ENCODE assay signal across 8 mouse cellular contexts in genomic region chr11:87108409-87108754, GRCm38 (mm10). TPM values are rescaled to one million over a fixed set of nuclear protein-coding genes. Genes with fewer than 3 reads are reported as not detected.
DNase-seq lines count a peak whose midpoint lies in the region; ATAC-seq and TF ChIP-seq lines count a peak whose summit lies in the region.

Prr11 (minus strand) TSS chr11:87108708.

- H3K4me1 ChIP-seq in erythroblast, embryonic 14.5 days (ENCODE audit: control insufficient read depth): peaks cover 34% of the 10 kb centered on the region
- peaks cover 36% of the 10 kb centered on the region for H3K4me1 ChIP-seq in forebrain, embryonic 15.5 days
- peaks cover 1 to 4% of the 10 kb centered on the region in 2 experiments; a peak in 3 of 4 replicates for H3K4me1 ChIP-seq in liver, embryonic 14.5 days (replicated peaks; ENCODE audit: control insufficient read depth in 2 of 2, insufficient read depth in 2 of 2, low read length in 1 of 2)

- WGBS in forebrain, embryonic 15.5 days: under 1% methylated on average over 14 of the region's 14 CpGs
- WGBS in liver, embryonic 14.5 days (ENCODE audit: insufficient replicate concordance): under 1% methylated on average over 14 of the region's 14 CpGs

- peak within 1 kb of the TSS; percentile 65 for H3K4me2 ChIP-seq in forebrain, embryonic 15.5 days (replicated peaks)
- H3K4me2 ChIP-seq in liver, embryonic 14.5 days (ENCODE audit: low read depth): peak within 1 kb of the TSS; percentile 84

- peaks cover 67% of the 10 kb centered on the region for H3K79me3 ChIP-seq in C2C12 (ENCODE audit: low read depth)

- H3K4me3 ChIP-seq in erythroblast, embryonic 14.5 days (replicated peaks): peak within 1 kb of the TSS; percentile 90
- H3K4me3 ChIP-seq in C2C12 (ENCODE audit: insufficient read depth, poor library complexity, severe bottlenecking): peak within 1 kb of the TSS; percentile 90
- H3K4me3 ChIP-seq in forebrain, embryonic 15.5 days: peak within 1 kb of the TSS; percentile 88
- H3K4me3 ChIP-seq in liver, embryonic 14.5 days (ENCODE audit: insufficient read depth in 1 of 2, low read depth in 2 of 2, low read length in 2 of 2): peak within 1 kb of the TSS; percentile 86 to 100

- no peak for TF ChIP-seq EP300 in liver, embryonic 14.5 days (IDR thresholded peaks at IDR 0.05; ENCODE audit: low read depth)

- H3K27me3 ChIP-seq in erythroblast, embryonic 14.5 days (ENCODE audit: control insufficient read depth): no peaks in the 10 kb centered on the region
- H3K27me3 ChIP-seq in C2C12 (ENCODE audit: control insufficient read depth, insufficient read depth, insufficient read length): no peaks in the 10 kb centered on the region
- no peaks in the 10 kb centered on the region for H3K27me3 ChIP-seq in forebrain, embryonic 15.5 days
- no peaks in the 10 kb centered on the region for H3K27me3 ChIP-seq in liver, embryonic 14.5 days (ENCODE audit: control insufficient read depth, insufficient read depth, low read length)

- no peak for TF ChIP-seq CTCF in C2C12 (IDR thresholded peaks at IDR 0.05; ENCODE audit: control insufficient read depth, insufficient read depth, insufficient read length)
- TF ChIP-seq CTCF in liver, embryonic 14.5 days (IDR thresholded peaks at IDR 0.05; ENCODE audit: low read depth): no peak

- H3ac ChIP-seq in C2C12 (ENCODE audit: control insufficient read depth, insufficient read length, low read depth): peak within 1 kb of the TSS; percentile 95

- ATAC-seq in erythroblast, adult 5-6 weeks (replicated peaks; ENCODE audit: low FRiP score, poor library complexity, severe bottlenecking): no peak
- ATAC-seq in forebrain, embryonic 15.5 days (replicated peaks): no peak
- ATAC-seq in liver, embryonic 14.5 days (ENCODE audit: insufficient read depth): no peak

- H3K9me3 ChIP-seq in erythroblast, embryonic 14.5 days (ENCODE audit: control insufficient read depth, low read length): no peaks in the 10 kb centered on the region
- no peaks in the 10 kb centered on the region for H3K9me3 ChIP-seq in forebrain, embryonic 15.5 days
- H3K9me3 ChIP-seq in liver, embryonic 14.5 days (ENCODE audit: control insufficient read depth, low read length): no peaks in the 10 kb centered on the region

- no peak for DNase-seq in liver, embryonic 14.5 days (ENCODE audit: low read depth in 3 of 3, low spot score in 3 of 3)
- DNase-seq in embryo, embryonic 11 days: no peak
- DNase-seq in urinary bladder, postnatal 25 days (ENCODE audit: low spot score): no peak
- DNase-seq in c-Kit-positive CD71-positive TER-119-positive erythroid progenitor cells, embryonic 14.5 days (ENCODE audit: low spot score): no peak

- peak within 1 kb of the TSS; percentile 95 for H3K27ac ChIP-seq in forebrain, embryonic 15.5 days (replicated peaks)
- peak within 1 kb of the TSS; percentile 86 for H3K27ac ChIP-seq in liver, embryonic 14.5 days

- peak within 1 kb of the TSS; percentile 97 for H3K9ac ChIP-seq in forebrain, embryonic 15.5 days (replicated peaks)
- H3K9ac ChIP-seq in liver, embryonic 14.5 days (replicated peaks): peak within 1 kb of the TSS; percentile 96

- peaks cover 83% of the 10 kb centered on the region for H3K79me2 ChIP-seq in C2C12 (ENCODE audit: control insufficient read depth, insufficient read depth)

- peaks cover 75% of the 10 kb centered on the region for H3K36me3 ChIP-seq in erythroblast, embryonic 14.5 days (ENCODE audit: control insufficient read depth)
- peaks cover 58% of the 10 kb centered on the region for H3K36me3 ChIP-seq in C2C12 (ENCODE audit: control insufficient read depth, insufficient read depth)
- peaks cover 16% of the 10 kb centered on the region for H3K36me3 ChIP-seq in forebrain, embryonic 15.5 days
- peaks cover 46% of the 10 kb centered on the region for H3K36me3 ChIP-seq in liver, embryonic 14.5 days (replicated peaks; ENCODE audit: control insufficient read depth, insufficient read depth, low read depth)

TF ChIP-seq in C2C12, 6 proteins besides CTCF, POLR2A, EP300 and RAD21:
- TF ChIP-seq CEBPB (IDR thresholded peaks at IDR 0.05; ENCODE audit: low read depth) (no peak), MYOG (IDR thresholded peaks at IDR 0.05; ENCODE audit: control insufficient read depth, extremely low read depth, insufficient read length) (no peak), USF1 (IDR thresholded peaks at IDR 0.05; ENCODE audit: low read depth) (no peak), MAX (IDR thresholded peaks at IDR 0.05) (no peak), FOSL1 (IDR thresholded peaks at IDR 0.05; ENCODE audit: insufficient read depth, low read length, poor library complexity, severe bottlenecking) (no peak), MYOD1 (IDR thresholded peaks at IDR 0.05; ENCODE audit: control insufficient read depth, insufficient read length, low read depth) (no peak)

RNA-seq across cellular contexts. Expression of gene Prr11, which starts in this region (rescaled TPM):
- polyA plus RNA-seq in erythroblast, embryonic 14.5 days (2012): 0.30 and 0.44 TPM in 2 replicates
- 19.2 and 25.0 TPM in 2 replicates for total RNA-seq in erythroblast, adult 5-6 weeks (2015; ENCODE audit: low replicate concordance)
- total RNA-seq in erythroblast, adult 5-6 weeks (2017; ENCODE audit: low replicate concordance): 6.6 and 8.8 TPM in 2 replicates
- 18.8 TPM for polyA plus RNA-seq in C2C12 (2012; fragmentation: generic; extraction: Trizol)
- 4.0 and 4.3 TPM in 2 replicates for polyA plus RNA-seq in forebrain, embryonic 15.5 days (2015; fragmentation: Nextera tagmentation; extraction: Ambion mirVana)
- 6.8 and 9.7 TPM in 2 replicates for polyA plus RNA-seq in liver, embryonic 14.5 days (2012; rRNA removed)
- polyA plus RNA-seq in liver, embryonic 14.5 days (2014; fragmentation: Nextera tagmentation; extraction: Ambion mirVana): 7.4 and 8.4 TPM in 2 replicates
